In genomic region chr1:83346453-83346852, GRCm38 (mm10) we compare ENCODE assay signal across 25 mouse cellular contexts.
DNase-seq lines count a peak whose midpoint lies in the region; ATAC-seq lines count a peak whose summit lies in the region.
"Had no signal": no experiment of that assay in that cellular context is flagged by ENCODE, and none has a peak within 500 bp of the region (broad histone marks: within the 10 kb centered on the region; RNA-seq: fewer than 3 reads in every experiment).

No protein-coding gene starts in this region.

- peak overlapping the region; percentile 94 to 99 for H3K27ac ChIP-seq in heart, embryonic 14.5 days (replicated peaks in 1 of 2; ENCODE audit: control insufficient read depth in 1 of 2, insufficient read depth in 1 of 2, low read depth in 2 of 2, low read length in 2 of 2)
- H3K27ac ChIP-seq in midbrain, embryonic 15.5 days, result 0 out of 2 replicates have a peak overlapping the region, but pooled peaks have one; percentile 32
- no peak overlapping the region for H3K27ac ChIP-seq in midbrain, embryonic 10.5 days (replicated peaks)
- H3K27ac ChIP-seq: embryonic facial prominence, embryonic 12.5 days; hindbrain, embryonic 14.5 days; neural tube, embryonic 13.5 days had no signal

- H3K4me2 ChIP-seq in heart, embryonic 14.5 days (ENCODE audit: low read length), result no peak overlapping the region
- H3K4me2 ChIP-seq in midbrain, embryonic 15.5 days, result no peak overlapping the region
- H3K4me2 ChIP-seq: embryonic facial prominence, embryonic 12.5 days; hindbrain, embryonic 14.5 days; neural tube, embryonic 13.5 days had no signal

- no peaks in the 10 kb centered on the region for H3K36me3 ChIP-seq in heart, embryonic 14.5 days (ENCODE audit: control insufficient read depth, insufficient read depth, low read length)
- H3K36me3 ChIP-seq in midbrain, embryonic 15.5 days (replicated peaks), result no peaks in the 10 kb centered on the region
- H3K36me3 ChIP-seq in midbrain, embryonic 10.5 days, result no peaks in the 10 kb centered on the region
- H3K36me3 ChIP-seq: embryonic facial prominence, embryonic 12.5 days; G1E; neural tube, embryonic 13.5 days had no signal

- H3K9ac ChIP-seq in heart, embryonic 14.5 days (ENCODE audit: low read length), result no peak overlapping the region
- H3K9ac ChIP-seq in midbrain, embryonic 15.5 days, result no peak overlapping the region
- H3K9ac ChIP-seq: embryonic facial prominence, embryonic 12.5 days; hindbrain, embryonic 14.5 days; neural tube, embryonic 13.5 days had no signal

- intact Hi-C loops in heart, postnatal 36 days (cut with DNase I), result no loop called here

- H3K4me1 ChIP-seq in heart, embryonic 14.5 days (ENCODE audit: control insufficient read depth in 2 of 2, insufficient read depth in 2 of 2, low read length in 2 of 2), result peaks cover 9 to 29% of the 10 kb centered on the region in 2 experiments
- no peaks in the 10 kb centered on the region for H3K4me1 ChIP-seq in midbrain, embryonic 15.5 days
- H3K4me1 ChIP-seq in midbrain, embryonic 10.5 days, result no peaks in the 10 kb centered on the region
- H3K4me1 ChIP-seq: embryonic facial prominence, embryonic 12.5 days; neural tube, embryonic 13.5 days had no signal

- H3K9me3 ChIP-seq in heart, embryonic 14.5 days (ENCODE audit: control insufficient read depth, low read length), result no peaks in the 10 kb centered on the region
- no peaks in the 10 kb centered on the region for H3K9me3 ChIP-seq in midbrain, embryonic 15.5 days
- no peaks in the 10 kb centered on the region for H3K9me3 ChIP-seq in midbrain, embryonic 10.5 days (replicated peaks)
- H3K9me3 ChIP-seq: embryonic facial prominence, embryonic 12.5 days; G1E; neural tube, embryonic 13.5 days had no signal

- H3K27me3 ChIP-seq in heart, embryonic 14.5 days (ENCODE audit: control insufficient read depth, insufficient read depth, low read length), result no peaks in the 10 kb centered on the region
- H3K27me3 ChIP-seq in midbrain, embryonic 15.5 days (replicated peaks), result no peaks in the 10 kb centered on the region
- no peaks in the 10 kb centered on the region for H3K27me3 ChIP-seq in midbrain, embryonic 10.5 days (ENCODE audit: low read depth, poor library complexity, severe bottlenecking)
- H3K27me3 ChIP-seq: CH12.LX; embryonic facial prominence, embryonic 12.5 days; neural tube, embryonic 13.5 days had no signal

- H3K4me3 ChIP-seq in heart, embryonic 14.5 days (ENCODE audit: control insufficient read depth in 1 of 2, insufficient read depth in 1 of 2, low read depth in 1 of 2, low read length in 2 of 2), result no peak overlapping the region
- H3K4me3 ChIP-seq in midbrain, embryonic 15.5 days, result no peak overlapping the region
- H3K4me3 ChIP-seq in midbrain, embryonic 10.5 days, result no peak overlapping the region
- H3K4me3 ChIP-seq: embryonic facial prominence, embryonic 12.5 days; myocyte; neural tube, embryonic 13.5 days had no signal

- DNase-seq in heart, postnatal 36 days, result no peak
- no peak for DNase-seq in midbrain, embryonic 10.5 days (ENCODE audit: low spot score)
- peak; percentile 6 for DNase-seq in lung, postnatal 10 days
- no peak for DNase-seq in spleen, postnatal 14 days (ENCODE audit: low spot score in 2 of 2)
- DNase-seq in adrenal gland, postnatal 10 days, result no peak
- DNase-seq: adrenal gland, adult 2 months; B cell, adult 2 months; cerebellum, adult 18-20 months; forebrain, postnatal 0 days; gastrocnemius, postnatal 14 days; kidney, adult 2 months; kidney, postnatal 10 days; retina, postnatal 1 day; right cerebral cortex, postnatal 25 days; spleen, adult 18-20 months; thymus, postnatal 14 days had no signal

- no peak for ATAC-seq in heart, embryonic 14.5 days (ENCODE audit: insufficient number of reproducible peaks, insufficient read depth, low FRiP score, low read depth)
- no peak for ATAC-seq in midbrain, embryonic 15.5 days (replicated peaks)
- ATAC-seq: inflammation-experienced regulatory T-cells, adult 6 months had no signal

- WGBS in heart, embryonic 14.5 days, result 37% methylated on average over 1 of the region's 1 CpGs
- WGBS in midbrain, embryonic 15.5 days, result 88% methylated on average over 1 of the region's 1 CpGs
- 80% methylated on average over 1 of the region's 1 CpGs for WGBS in midbrain, embryonic 10.5 days
